Mouse (Mus musculus): ENCODE data around the gene Igf1r. TPM values are rescaled to one million over a fixed set of nuclear protein-coding genes. Genes with fewer than 3 reads are reported as not detected.

The Igf1r gene
- polyA plus RNA-seq, 1 experiment = 2.7 TPM

- no peaks in the 10 kb centered on the region for H3K36me3 ChIP-seq (ENCODE audit: control insufficient read depth, insufficient read depth, low read length)
- H3K4me3 ChIP-seq (ENCODE audit: extremely low read depth, insufficient read depth, insufficient read length) = no peak overlapping the region
- H3K27me3 ChIP-seq (ENCODE audit: control insufficient read depth, insufficient read depth, low read length) = no peaks in the 10 kb centered on the region
- no peak for DNase-seq (ENCODE audit: low read depth in 1 of 2, low spot score in 2 of 2)
- H3K27ac ChIP-seq (ENCODE audit: insufficient read depth, low read length) = no peak overlapping the region
- no peak for TF ChIP-seq POLR2A (IDR thresholded peaks at IDR 0.05; ENCODE audit: low read depth, low read length)
- TF ChIP-seq CTCF (IDR thresholded peaks at IDR 0.05; ENCODE audit: extremely low read depth, insufficient read depth, insufficient read length, insufficient replicate concordance) = no peak
- H3K4me1 ChIP-seq (ENCODE audit: control insufficient read depth, insufficient read depth, insufficient read length) = peaks cover 11% of the 10 kb centered on the region; the same call in 1 of the 2 replicates
- 66% methylated on average over 8 of the region's 8 CpGs for WGBS
Observed at GRCm38 (mm10) chr7:68262612-68263200, 310.1 kb downstream of the Igf1r start.

GRCm38 (mm10) chr7:68263346-68264027, 310.9 kb downstream of the Igf1r start:
- H3K4me1 ChIP-seq (ENCODE audit: control insufficient read depth, insufficient read depth, insufficient read length) = peaks cover 11% of the 10 kb centered on the region; the same call in 1 of the 2 replicates
- no peaks in the 10 kb centered on the region for H3K27me3 ChIP-seq (ENCODE audit: control insufficient read depth, insufficient read depth, low read length)
- H3K36me3 ChIP-seq (ENCODE audit: control insufficient read depth, insufficient read depth, low read length) = no peaks in the 10 kb centered on the region
- no peak overlapping the region; the same call in 1 of the 2 replicates for H3K4me3 ChIP-seq (ENCODE audit: extremely low read depth, insufficient read depth, insufficient read length)
- TF ChIP-seq CTCF (IDR thresholded peaks at IDR 0.05; ENCODE audit: extremely low read depth, insufficient read depth, insufficient read length, insufficient replicate concordance) (no peak), POLR2A (IDR thresholded peaks at IDR 0.05; ENCODE audit: low read depth, low read length) (no peak)
- 41% methylated on average over 8 of the region's 8 CpGs for WGBS
- DNase-seq (ENCODE audit: low read depth in 1 of 2, low spot score in 2 of 2) = no peak
- H3K27ac ChIP-seq (ENCODE audit: insufficient read depth, low read length) = peak overlapping the region; percentile 10

- Histone ChIP-seq H3K4me3 (ENCODE audit: extremely low read depth, insufficient read depth, insufficient read length) (peak within 1 kb of the TSS; percentile 34; the same call in 1 of the 2 replicates), H3K36me3 (ENCODE audit: control insufficient read depth, insufficient read depth, low read length) (no peaks in the 10 kb centered on the region), H3K27ac (ENCODE audit: insufficient read depth, low read length) (peak within 1 kb of the TSS; percentile 10), H3K27me3 (ENCODE audit: control insufficient read depth, insufficient read depth, low read length) (no peaks in the 10 kb centered on the region), H3K4me1 (ENCODE audit: control insufficient read depth, insufficient read depth, insufficient read length) (peaks cover 11% of the 10 kb centered on the region; the same call in 1 of the 2 replicates)
- no peak for TF ChIP-seq CTCF (IDR thresholded peaks at IDR 0.05; ENCODE audit: extremely low read depth, insufficient read depth, insufficient read length, insufficient replicate concordance)
- TF ChIP-seq POLR2A (IDR thresholded peaks at IDR 0.05; ENCODE audit: low read depth, low read length) = no peak
- DNase-seq (ENCODE audit: low read depth in 1 of 2, low spot score in 2 of 2) = no peak
- 37% methylated on average over 25 of the region's 25 CpGs for WGBS
Observed at GRCm38 (mm10) chr7:68264028-68264453, 311.4 kb downstream of the Igf1r start, which contains the start of gene Pgpep1l. Pgpep1l (minus strand) TSS chr7:68264233.

- 14% methylated on average over 14 of the region's 14 CpGs for WGBS
- no peak overlapping the region; the same call in 1 of the 2 replicates for H3K4me3 ChIP-seq (ENCODE audit: extremely low read depth, insufficient read depth, insufficient read length)
- H3K27me3 ChIP-seq (ENCODE audit: control insufficient read depth, insufficient read depth, low read length) = no peaks in the 10 kb centered on the region
- H3K27ac ChIP-seq (ENCODE audit: insufficient read depth, low read length) = peak overlapping the region; percentile 9; the same call in 1 of the 2 replicates
- no peaks in the 10 kb centered on the region for H3K36me3 ChIP-seq (ENCODE audit: control insufficient read depth, insufficient read depth, low read length)
- TF ChIP-seq POLR2A (IDR thresholded peaks at IDR 0.05; ENCODE audit: low read depth, low read length) = no peak
- peaks cover 11% of the 10 kb centered on the region; the same call in 1 of the 2 replicates for H3K4me1 ChIP-seq (ENCODE audit: control insufficient read depth, insufficient read depth, insufficient read length)
- peak in 1 of 2 experiments; percentile 58 for DNase-seq (ENCODE audit: low read depth in 1 of 2, low spot score in 2 of 2)
Observed at GRCm38 (mm10) chr7:68264531-68264930, 311.9 kb downstream of the Igf1r start.

GRCm38 (mm10) chr7:68265391-68265790, 312.8 kb downstream of the Igf1r start:
- no peak overlapping the region for H3K4me3 ChIP-seq (ENCODE audit: extremely low read depth, insufficient read depth, insufficient read length)
- WGBS = 65% methylated on average over 7 of the region's 7 CpGs
- H3K27ac ChIP-seq (ENCODE audit: insufficient read depth, low read length) = no peak overlapping the region
- DNase-seq (ENCODE audit: low read depth in 1 of 2, low spot score in 2 of 2) = no peak
- peaks cover 11% of the 10 kb centered on the region; the same call in 1 of the 2 replicates for H3K4me1 ChIP-seq (ENCODE audit: control insufficient read depth, insufficient read depth, insufficient read length)
- H3K27me3 ChIP-seq (ENCODE audit: control insufficient read depth, insufficient read depth, low read length) = no peaks in the 10 kb centered on the region
- no peaks in the 10 kb centered on the region for H3K36me3 ChIP-seq (ENCODE audit: control insufficient read depth, insufficient read depth, low read length)
- TF ChIP-seq CTCF (IDR thresholded peaks at IDR 0.05; ENCODE audit: extremely low read depth, insufficient read depth, insufficient read length, insufficient replicate concordance) (no peak), POLR2A (IDR thresholded peaks at IDR 0.05; ENCODE audit: low read depth, low read length) (no peak)

GRCm38 (mm10) chr7:68266691-68267090, 314.1 kb downstream of the Igf1r start:
- Histone ChIP-seq H3K27me3 (ENCODE audit: control insufficient read depth, insufficient read depth, low read length) (no peaks in the 10 kb centered on the region), H3K27ac (ENCODE audit: insufficient read depth, low read length) (no peak overlapping the region), H3K36me3 (ENCODE audit: control insufficient read depth, insufficient read depth, low read length) (no peaks in the 10 kb centered on the region), H3K4me1 (ENCODE audit: control insufficient read depth, insufficient read depth, insufficient read length) (peaks cover 11% of the 10 kb centered on the region; the same call in 1 of the 2 replicates), H3K4me3 (ENCODE audit: extremely low read depth, insufficient read depth, insufficient read length) (no peak overlapping the region)
- no peak for TF ChIP-seq CTCF (IDR thresholded peaks at IDR 0.05; ENCODE audit: extremely low read depth, insufficient read depth, insufficient read length, insufficient replicate concordance)
- WGBS = 31% methylated on average over 6 of the region's 6 CpGs
- no peak for DNase-seq (ENCODE audit: low read depth in 1 of 2, low spot score in 2 of 2)

GRCm38 (mm10) chr7:68270551-68270950, 317.9 kb downstream of the Igf1r start:
- WGBS = 80% methylated on average over 4 of the region's 4 CpGs
- TF ChIP-seq CTCF (IDR thresholded peaks at IDR 0.05; ENCODE audit: extremely low read depth, insufficient read depth, insufficient read length, insufficient replicate concordance) = no peak
- no peak for TF ChIP-seq POLR2A (IDR thresholded peaks at IDR 0.05; ENCODE audit: low read depth, low read length)
- no peak overlapping the region for H3K4me3 ChIP-seq (ENCODE audit: extremely low read depth, insufficient read depth, insufficient read length)
- peaks cover 3% of the 10 kb centered on the region; the same call in 1 of the 2 replicates for H3K4me1 ChIP-seq (ENCODE audit: control insufficient read depth, insufficient read depth, insufficient read length)
- H3K27ac ChIP-seq (ENCODE audit: insufficient read depth, low read length) = no peak overlapping the region
- no peaks in the 10 kb centered on the region for H3K36me3 ChIP-seq (ENCODE audit: control insufficient read depth, insufficient read depth, low read length)
- H3K27me3 ChIP-seq (ENCODE audit: control insufficient read depth, insufficient read depth, low read length) = no peaks in the 10 kb centered on the region
- DNase-seq (ENCODE audit: low read depth in 1 of 2, low spot score in 2 of 2) = no peak

All from spleen, adult 2 months (tissue).